Mouse (Mus musculus): ENCODE data around the gene Gclc.

DNA sequence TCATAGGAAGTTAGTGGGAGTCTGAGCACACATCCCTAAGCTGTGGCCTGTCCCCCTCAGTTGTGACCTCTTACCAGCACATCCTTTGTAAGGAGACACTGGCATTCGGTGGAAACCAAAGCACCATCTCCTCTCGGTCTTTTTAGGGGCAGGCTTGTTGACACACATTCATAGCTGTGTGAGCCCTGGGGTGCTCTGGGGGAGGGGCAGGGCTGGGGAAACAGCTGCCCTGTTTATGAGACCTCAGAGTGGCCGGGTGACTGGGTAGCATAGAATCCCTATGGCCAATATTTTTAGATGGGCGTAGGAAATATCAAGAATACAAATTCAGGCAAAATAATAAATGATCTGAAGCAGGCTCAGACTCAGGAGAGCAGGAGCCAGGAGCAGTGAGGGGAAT is 71.9 kb downstream of the Gclc start:
- TF ChIP-seq CTCF (IDR thresholded peaks at IDR 0.05; ENCODE audit: insufficient read depth, low read length), result no peak
- TF ChIP-seq POLR2A (IDR thresholded peaks at IDR 0.05; ENCODE audit: borderline replicate concordance, extremely low read depth, low read depth, low read length), result no peak
